In the genomic region with DNA sequence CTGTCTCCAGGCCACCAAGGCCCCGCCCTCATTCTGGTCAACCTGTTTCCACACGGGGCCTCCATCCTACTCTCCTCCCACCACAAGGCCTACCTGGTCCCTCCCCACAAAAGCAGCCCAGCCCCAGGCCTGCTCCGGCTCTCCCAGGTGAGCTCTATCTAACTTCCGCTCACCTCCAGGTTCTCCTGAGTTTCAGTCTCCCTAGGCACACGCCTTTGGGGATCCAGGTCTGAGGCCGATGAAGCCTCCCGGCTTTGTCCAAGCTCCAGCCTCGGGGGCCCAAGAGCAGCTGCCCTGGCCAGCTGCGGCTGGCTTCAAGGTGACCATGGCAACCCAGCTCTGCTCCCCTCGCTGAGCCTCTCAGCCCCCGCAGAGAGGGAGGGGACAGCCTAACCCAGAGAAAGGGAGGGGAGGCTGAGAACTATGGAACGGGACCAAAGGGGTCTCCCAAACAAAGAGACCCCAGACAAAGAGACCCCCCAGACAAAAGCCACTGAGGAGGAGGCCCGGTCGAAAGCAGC, we compare ENCODE assay signal across 8 mouse cellular contexts. TPM values are rescaled to one million over a fixed set of nuclear protein-coding genes. Genes with fewer than 3 reads are reported as not detected.
DNase-seq lines count a peak whose midpoint lies in the region; ATAC-seq lines count a peak whose summit lies in the region.

No protein-coding gene starts in this region.

- H3K27ac ChIP-seq in heart, embryonic 12.5 days (ENCODE audit: poor library complexity, severe bottlenecking), result peak overlapping the region; percentile 97
- peak overlapping the region; percentile 88 for H3K27ac ChIP-seq in limb, embryonic 10.5 days

- 3% methylated on average over 14 of the region's 14 CpGs for WGBS in heart, embryonic 12.5 days
- WGBS in limb, embryonic 10.5 days, result 1% methylated on average over 14 of the region's 14 CpGs

- H3K27me3 ChIP-seq in heart, embryonic 12.5 days (replicated peaks), result no peaks in the 10 kb centered on the region
- H3K27me3 ChIP-seq in limb, embryonic 10.5 days (ENCODE audit: low read depth, poor library complexity, severe bottlenecking), result peaks cover 56% of the 10 kb centered on the region

- no peaks in the 10 kb centered on the region for H3K9me3 ChIP-seq in heart, embryonic 12.5 days (replicated peaks)
- H3K9me3 ChIP-seq in limb, embryonic 10.5 days (replicated peaks), result no peaks in the 10 kb centered on the region

- H3K9ac ChIP-seq in heart, embryonic 12.5 days, result peak overlapping the region; percentile 71

- H3K4me2 ChIP-seq in heart, embryonic 12.5 days, result peak overlapping the region; percentile 84

- no peak for ATAC-seq in heart, embryonic 12.5 days (ENCODE audit: insufficient number of reproducible peaks, low FRiP score)

- peaks cover 58% of the 10 kb centered on the region for H3K4me1 ChIP-seq in heart, embryonic 12.5 days (replicated peaks)
- H3K4me1 ChIP-seq in limb, embryonic 10.5 days, result peaks cover 57% of the 10 kb centered on the region

- DNase-seq in heart, adult 9 months (ENCODE audit: low spot score in 2 of 2), result no peak
- peak; percentile 39 for DNase-seq in R1 (ENCODE audit: low read depth, low spot score)
- DNase-seq in forelimb bud, embryonic 11.5 days (ENCODE audit: low read depth, low spot score), result peak; percentile 70
- peak; percentile 79 for DNase-seq in limb, embryonic 10.5 days (ENCODE audit: low spot score)
- peak; percentile 98 for DNase-seq in retina, postnatal 1 day
- no peak for DNase-seq in left cerebral cortex, postnatal 25 days (ENCODE audit: low spot score in 2 of 2)
- no peak for DNase-seq in spleen, postnatal 4 days (ENCODE audit: low spot score in 2 of 2)

- no peaks in the 10 kb centered on the region for H3K36me3 ChIP-seq in heart, embryonic 12.5 days
- no peaks in the 10 kb centered on the region for H3K36me3 ChIP-seq in limb, embryonic 10.5 days

- intact Hi-C loops in left cerebral cortex, postnatal 25 days (cut with DNase I), result no loop called here

- H3K4me3 ChIP-seq in heart, embryonic 12.5 days, result peak overlapping the region; percentile 62
- peak overlapping the region; percentile 68 for H3K4me3 ChIP-seq in limb, embryonic 10.5 days

RNA-seq across cellular contexts. Expression of a gene that starts 0.6 kb away (rescaled TPM):
- 162 and 167 TPM in 2 replicates for polyA plus RNA-seq in heart, embryonic 12.5 days (2016; fragmentation: Nextera tagmentation; extraction: Ambion mirVana)
- 18.3 and 21.9 TPM in 2 replicates for polyA plus RNA-seq in limb, embryonic 10.5 days (2016; fragmentation: Nextera tagmentation; extraction: Ambion mirVana)
- 10 to 100 TPM; 51.9 to 55.4 TPM for total RNA-seq in left cerebral cortex, postnatal 25 days (2021)

RNA-seq across cellular contexts. Expression of a gene that starts 30.3 kb away (rescaled TPM):
- polyA plus RNA-seq in heart, embryonic 12.5 days (2016; fragmentation: Nextera tagmentation; extraction: Ambion mirVana), result 22.2 and 24.5 TPM in 2 replicates
- 67.0 and 72.4 TPM in 2 replicates for polyA plus RNA-seq in limb, embryonic 10.5 days (2016; fragmentation: Nextera tagmentation; extraction: Ambion mirVana)
- 10 to 100 TPM; 27.7 to 28.9 TPM for total RNA-seq in left cerebral cortex, postnatal 25 days (2021)

RNA-seq across cellular contexts. Expression of a gene that starts 36.4 kb away (rescaled TPM):
- polyA plus RNA-seq in heart, embryonic 12.5 days (2016; fragmentation: Nextera tagmentation; extraction: Ambion mirVana), result 16.1 and 17.4 TPM in 2 replicates
- 21.1 and 21.5 TPM in 2 replicates for polyA plus RNA-seq in limb, embryonic 10.5 days (2016; fragmentation: Nextera tagmentation; extraction: Ambion mirVana)
- 10 to 100 TPM; 31.1 to 32.6 TPM for total RNA-seq in left cerebral cortex, postnatal 25 days (2021)

Comparison
In these comparisons a context has a peak if more than half of its experiments do, and no peak if none do; other contexts are left out.
1. DNase-seq: peak in R1 (single experiment), forelimb bud, embryonic 11.5 days (single experiment), limb, embryonic 10.5 days (single experiment) and retina, postnatal 1 day (single experiment); none in heart, adult 9 months (0 of 2), left cerebral cortex, postnatal 25 days (0 of 2) and spleen, postnatal 4 days (0 of 2).